Mouse (Mus musculus) kidney, postnatal 0 days (tissue): ENCODE data around the gene 9530077C05Rik. TPM values are rescaled to one million over a fixed set of nuclear protein-coding genes. Genes with fewer than 3 reads are reported as not detected.

Source experiments
- ATAC-seq: fragments of 200-750 bp; cut with Nextera tagmentation; replicated peaks from 2 replicates; pipeline ENCODE4 v1.8.0; 2017; ENCODE audit warnings: low read depth, moderate number of reproducible peaks, moderate TSS enrichment, moderate library complexity; ENCODE audit not compliant: low FRiP score
- DNase-seq: peaks from one replicate; pipeline ENCODE4 v3.0.0-alpha.2; 2016; ENCODE audit warnings: low spot score
- H3K27ac ChIP-seq: fragments of 300-500 bp; sonication (generic); 2 replicates; pipeline ENCODE4 v1.5.1; 2014; ENCODE audit warnings: mild to moderate bottlenecking
- H3K27me3 ChIP-seq: fragments of 300-500 bp; sonication (generic); 2 replicates; pipeline ENCODE4 v1.6.1; 2014; ENCODE audit warnings: low read length, mixed read lengths; ENCODE audit not compliant: insufficient read depth
- H3K36me3 ChIP-seq: fragments of 300-500 bp; sonication (generic); 2 replicates; pipeline ENCODE4 v1.6.1; 2014; ENCODE audit warnings: low read length, mixed read lengths; ENCODE audit not compliant: insufficient read depth
- H3K4me1 ChIP-seq: fragments of 300-500 bp; sonication (generic); replicated peaks from 2 replicates; pipeline ENCODE4 v1.6.1; 2014; ENCODE audit warnings: antibody characterized with exemption, low read length, mixed read lengths; ENCODE audit not compliant: insufficient read depth
- H3K4me2 ChIP-seq: fragments of 300-500 bp; sonication (generic); 2 replicates; pipeline ENCODE4 v1.6.1; 2014; ENCODE audit warnings: mild to moderate bottlenecking, low read length, moderate library complexity, mixed read lengths
- H3K4me3 ChIP-seq: fragments of 300-500 bp; sonication (generic); replicated peaks from 2 replicates; pipeline ENCODE4 v1.5.1; 2014; ENCODE audit warnings: low read depth, low read length
- H3K9ac ChIP-seq: fragments of 300-500 bp; sonication (generic); 2 replicates; pipeline ENCODE4 v1.6.1; 2014; ENCODE audit warnings: low read depth, low read length
- H3K9me3 ChIP-seq: fragments of 300-500 bp; sonication (generic); replicated peaks from 2 replicates; pipeline ENCODE4 v1.6.1; 2016; ENCODE audit warnings: low read length, inconsistent platforms, mixed read lengths
- CTCF ChIP-seq: IDR thresholded peaks from 2 replicates; pipeline ENCODE4 v1.5.1; 2016; ENCODE audit warnings: antibody characterized with exemption, low read depth, mild to moderate bottlenecking, moderate library complexity
- WGBS: fragments of 180-500 bp; shearing (Covaris S2); extraction: QIAGEN DNeasy Blood & Tissue Kit; methylation state at CpG from one replicate; pipeline ENCODE4 v1.1.7; 2014; 5-methylcytosine and 5-hydroxymethylcytosine counted together
- polyA plus RNA-seq: library from polyadenylated mRNA; unstranded; fragments of >200 nt; fragmentation: Nextera tagmentation; extraction: Ambion mirVana; gene quantifications from 2 replicates; pipeline ENCODE4 v1.2.1, GENCODE M21; 2015

9530077C05Rik gene
- polyA plus RNA-seq, 1 experiment from 2014 or later, result 2.1 TPM

GRCm38 (mm10) chr9:22385890-22386289 is 25.4 kb upstream of the 9530077C05Rik start:
- Histone ChIP-seq H3K4me2 (no peak overlapping the region), H3K36me3 (peaks cover 7% of the 10 kb centered on the region; the same call in 1 of the 2 replicates), H3K9ac (no peak overlapping the region), H3K9me3 (no peaks in the 10 kb centered on the region), H3K4me1 (no peaks in the 10 kb centered on the region; the same call in 1 of the 2 replicates), H3K27me3 (no peaks in the 10 kb centered on the region), H3K4me3 (no peak overlapping the region), H3K27ac (no peak overlapping the region)
- ATAC-seq, result no peak
- no peak for TF ChIP-seq CTCF
- DNase-seq, result no peak
- WGBS, result 60% methylated on average over 2 of the region's 2 CpGs

GRCm38 (mm10) chr9:22387901-22388300 is 23.4 kb upstream of the 9530077C05Rik start:
- Histone ChIP-seq H3K9me3 (no peaks in the 10 kb centered on the region), H3K9ac (peak overlapping the region; percentile 87; the same call in 1 of the 2 replicates), H3K4me2 (peak overlapping the region; percentile 85), H3K4me1 (no peaks in the 10 kb centered on the region; the same call in 1 of the 2 replicates), H3K27ac (no peak overlapping the region), H3K36me3 (no peaks in the 10 kb centered on the region), H3K27me3 (no peaks in the 10 kb centered on the region), H3K4me3 (peak overlapping the region; percentile 93)
- WGBS, result 11% methylated on average over 6 of the region's 6 CpGs
- DNase-seq (no peak), ATAC-seq (no peak)
- no peak for TF ChIP-seq CTCF

GRCm38 (mm10) chr9:22388401-22388980 is 22.8 kb upstream of the 9530077C05Rik start:
- Histone ChIP-seq H3K4me2 (peak overlapping the region; percentile 85), H3K4me3 (peak overlapping the region; percentile 93), H3K27ac (peak overlapping the region; percentile 91), H3K9me3 (no peaks in the 10 kb centered on the region), H3K4me1 (no peaks in the 10 kb centered on the region; the same call in 1 of the 2 replicates), H3K36me3 (no peaks in the 10 kb centered on the region), H3K27me3 (no peaks in the 10 kb centered on the region), H3K9ac (peak overlapping the region; percentile 87)
- no peak for TF ChIP-seq CTCF
- under 1% methylated on average over 41 of the region's 41 CpGs for WGBS
- ATAC-seq, result peak; percentile 72
- DNase-seq, result peak; percentile 73

GRCm38 (mm10) chr9:22389021-22389476 is 22.3 kb upstream of the 9530077C05Rik start, which contains the start of gene Anln:
Gene Anln (minus strand): TSS chr9:22389188.
- peak within 1 kb of the TSS; percentile 93 for H3K4me3 ChIP-seq
- ATAC-seq, result peak; percentile 96
- H3K9ac ChIP-seq, result peak within 1 kb of the TSS; percentile 87
- H3K27me3 ChIP-seq, result no peaks in the 10 kb centered on the region
- H3K9me3 ChIP-seq, result no peaks in the 10 kb centered on the region
- under 1% methylated on average over 40 of the region's 44 CpGs for WGBS
- DNase-seq, result peak; percentile 96
- no peak for TF ChIP-seq CTCF
- no peaks in the 10 kb centered on the region for H3K36me3 ChIP-seq
- no peaks in the 10 kb centered on the region; the same call in 1 of the 2 replicates for H3K4me1 ChIP-seq
- H3K27ac ChIP-seq, result peak within 1 kb of the TSS; percentile 91
- H3K4me2 ChIP-seq, result peak within 1 kb of the TSS; percentile 85

GRCm38 (mm10) chr9:22389736-22390245 is 21.5 kb upstream of the 9530077C05Rik start:
- Histone ChIP-seq H3K9ac (peak overlapping the region; percentile 87), H3K9me3 (no peaks in the 10 kb centered on the region), H3K27me3 (no peaks in the 10 kb centered on the region), H3K36me3 (no peaks in the 10 kb centered on the region), H3K4me1 (no peaks in the 10 kb centered on the region; the same call in 1 of the 2 replicates), H3K4me3 (peak overlapping the region; percentile 93), H3K4me2 (peak overlapping the region; percentile 85), H3K27ac (peak overlapping the region; percentile 91)
- no peak for ATAC-seq
- no peak for TF ChIP-seq CTCF
- WGBS, result 66% methylated on average over 6 of the region's 6 CpGs
- no peak for DNase-seq

- 73% methylated on average over 5 of the region's 5 CpGs for WGBS
- Histone ChIP-seq H3K4me1 (no peaks in the 10 kb centered on the region; the same call in 1 of the 2 replicates), H3K4me2 (no peak overlapping the region), H3K27ac (no peak overlapping the region), H3K27me3 (no peaks in the 10 kb centered on the region), H3K9ac (no peak overlapping the region), H3K9me3 (no peaks in the 10 kb centered on the region), H3K4me3 (no peak overlapping the region), H3K36me3 (no peaks in the 10 kb centered on the region)
- no peak for ATAC-seq
- peak; percentile 33 for DNase-seq
- no peak for TF ChIP-seq CTCF
Measured at GRCm38 (mm10) chr9:22390390-22390789, 20.9 kb upstream of the 9530077C05Rik start.
